Mouse (Mus musculus) B cell, adult 67 days (primary cell): ENCODE measurements around the gene Specc1l. TPM values are rescaled to one million over a fixed set of nuclear protein-coding genes. Genes with fewer than 3 reads are reported as not detected.

Experiments
- total RNA-seq, 2 experiments: library from RNA; stranded (reverse); gene quantifications; 4 replicates each; pipeline ENCODE4 v1.2.4; 2023

Specc1l gene
- total RNA-seq = 10 to 100 TPM; 68.7 to 75.9 TPM

DNA sequence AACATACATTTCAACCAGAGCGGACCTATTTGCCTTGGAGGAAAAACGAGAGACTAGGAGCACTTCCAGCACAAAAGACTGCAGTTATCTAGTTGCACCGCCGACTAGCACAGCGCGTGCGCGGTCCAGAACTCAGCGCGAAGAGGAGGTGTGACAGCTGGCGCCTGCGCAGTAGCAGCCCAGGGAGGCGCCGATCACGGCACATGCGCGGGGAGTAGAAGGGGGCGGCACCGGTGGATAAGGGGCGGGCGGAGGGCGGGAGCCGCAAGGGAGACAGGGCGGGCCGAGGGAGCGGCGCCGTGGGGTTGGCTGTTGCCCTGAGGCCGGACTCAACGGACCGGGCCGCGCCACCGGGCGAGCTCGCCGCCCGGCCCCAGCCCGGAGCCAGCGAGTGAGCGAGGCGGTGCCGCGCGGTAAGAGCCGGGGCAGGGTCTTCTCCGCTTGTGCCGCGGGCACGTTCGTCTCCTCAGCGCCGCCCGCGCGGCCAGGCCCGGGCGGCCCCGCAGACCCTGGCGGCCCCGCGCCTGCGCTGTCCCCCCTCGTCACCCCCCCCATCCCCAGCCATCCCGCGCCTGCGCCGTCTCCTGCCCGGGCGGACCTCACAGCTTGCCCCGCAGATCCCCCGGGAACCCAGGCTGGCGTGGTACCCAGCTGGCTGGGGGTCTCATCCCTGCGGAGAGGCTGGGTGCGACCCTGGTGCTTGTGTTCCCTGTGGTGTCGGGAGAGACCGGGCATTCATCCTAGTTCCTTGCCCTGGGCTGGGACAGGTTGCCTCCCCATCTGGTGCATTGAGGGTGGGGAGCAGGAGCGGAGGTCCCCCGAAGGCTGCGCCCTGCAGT lies at the start of gene Specc1l:
Gene Specc1l, plus strand, starts transcription at position 267 of the 839 bp plus-strand sequence.

GRCm38 (mm10) chr10:75316872-75316907 lies 104.8 kb downstream of the Specc1l start, which contains the start of gene Adora2a:
Gene Adora2a (plus strand): TSS chr10:75316877.

Other genes with a start within 250 kb of the Specc1l start
- not detected for gene Gnaz, start 244.9 kb upstream of the Specc1l start, total RNA-seq
- not detected for gene Rsph14, start 179.5 kb upstream of the Specc1l start, total RNA-seq
- gene Rab36, start 175.0 kb upstream of the Specc1l start, total RNA-seq = under 1 TPM in 1 of 2 experiments, not detected in 1; 0.53 TPM
- gene Bcr, start 151.5 kb upstream of the Specc1l start, total RNA-seq = 10 to 100 TPM; 19.4 to 22.2 TPM
- 10 to 100 TPM in 1 of 2 experiments, 1 to 10 TPM in 1; 8.4 to 11.9 TPM for gene Adora2a, start 104.8 kb downstream of the Specc1l start, total RNA-seq
- gene Upb1, start 189.0 kb downstream of the Specc1l start, total RNA-seq = 1 to 10 TPM; 2.3 to 5.2 TPM